31 mouse cellular contexts compared by ENCODE assay signal in genomic region chr17:44020707-44021220, GRCm38 (mm10). TPM values are rescaled to one million over a fixed set of nuclear protein-coding genes. Genes with fewer than 3 reads are reported as not detected.
A peak's percentile ranks its signal among the peaks of the same experiment; 100 is the strongest.
DNase-seq lines count a peak whose midpoint lies in the region; ATAC-seq and TF ChIP-seq lines count a peak whose summit lies in the region.
"Had no signal": no experiment of that assay in that cellular context is flagged by ENCODE, and none has a peak within 500 bp of the region (broad histone marks: within the 10 kb centered on the region; RNA-seq: fewer than 3 reads in every experiment).

No protein-coding gene starts in this region.

- peaks cover 6% of the 10 kb centered on the region for H3K36me3 ChIP-seq in heart, postnatal 0 days (replicated peaks; ENCODE audit: control insufficient read depth, insufficient read depth, low read length)
- H3K36me3 ChIP-seq in forebrain, embryonic 16.5 days (ENCODE audit: control insufficient read depth, insufficient read depth), result no peaks in the 10 kb centered on the region
- H3K36me3 ChIP-seq in intestine, embryonic 15.5 days, result no peaks in the 10 kb centered on the region
- H3K36me3 ChIP-seq: embryonic facial prominence, embryonic 10.5 days; embryonic facial prominence, embryonic 15.5 days; forebrain, embryonic 12.5 days; limb, embryonic 10.5 days; limb, embryonic 15.5 days; liver, embryonic 15.5 days; lung, embryonic 15.5 days had no signal

- H3K4me3 ChIP-seq in heart, postnatal 0 days (ENCODE audit: low read depth, low read length), result no peak overlapping the region
- no peak overlapping the region for H3K4me3 ChIP-seq in forebrain, embryonic 16.5 days (replicated peaks; ENCODE audit: low read length)
- H3K4me3 ChIP-seq in intestine, embryonic 15.5 days (replicated peaks), result no peak overlapping the region
- H3K4me3 ChIP-seq: embryonic facial prominence, embryonic 10.5 days; embryonic facial prominence, embryonic 15.5 days; forebrain, embryonic 12.5 days; hindbrain, embryonic 12.5 days; limb, embryonic 10.5 days; limb, embryonic 15.5 days; liver, embryonic 15.5 days; lung, embryonic 15.5 days had no signal

- no peak overlapping the region for H3K9ac ChIP-seq in heart, postnatal 0 days (replicated peaks; ENCODE audit: low read depth, low read length)
- no peak overlapping the region for H3K9ac ChIP-seq in forebrain, embryonic 16.5 days (replicated peaks; ENCODE audit: low read depth, low read length)
- H3K9ac ChIP-seq in intestine, embryonic 15.5 days, result no peak overlapping the region
- H3K9ac ChIP-seq: embryonic facial prominence, embryonic 15.5 days; forebrain, embryonic 12.5 days; hindbrain, embryonic 12.5 days; limb, embryonic 15.5 days; liver, embryonic 15.5 days; lung, embryonic 15.5 days had no signal

- intact Hi-C loops in heart, postnatal 25 days (cut with DNase I), result no loop called here
- intact Hi-C loops in left cerebral cortex, postnatal 4 days (cut with DNase I), result no loop called here

- no peaks in the 10 kb centered on the region for H3K27me3 ChIP-seq in heart, postnatal 0 days (ENCODE audit: control insufficient read depth, insufficient read depth, low read length)
- H3K27me3 ChIP-seq in forebrain, embryonic 16.5 days (replicated peaks; ENCODE audit: control insufficient read depth, insufficient read depth, low read length), result no peaks in the 10 kb centered on the region
- no peaks in the 10 kb centered on the region for H3K27me3 ChIP-seq in intestine, embryonic 15.5 days (replicated peaks)
- H3K27me3 ChIP-seq: embryonic facial prominence, embryonic 15.5 days; forebrain, embryonic 12.5 days; hindbrain, embryonic 12.5 days; limb, embryonic 15.5 days; liver, embryonic 15.5 days; lung, embryonic 15.5 days had no signal

- H3K9me3 ChIP-seq in heart, postnatal 0 days (replicated peaks; ENCODE audit: control insufficient read depth, low read length), result no peaks in the 10 kb centered on the region
- no peaks in the 10 kb centered on the region for H3K9me3 ChIP-seq in forebrain, embryonic 16.5 days (ENCODE audit: control insufficient read depth, low read length)
- H3K9me3 ChIP-seq in intestine, embryonic 15.5 days, result no peaks in the 10 kb centered on the region
- H3K9me3 ChIP-seq: embryonic facial prominence, embryonic 10.5 days; embryonic facial prominence, embryonic 15.5 days; forebrain, embryonic 12.5 days; hindbrain, embryonic 12.5 days; limb, embryonic 10.5 days; limb, embryonic 15.5 days; liver, embryonic 15.5 days; lung, embryonic 15.5 days had no signal

- DNase-seq in heart, adult 18-20 months, result peak; percentile 38 to 44
- DNase-seq in heart, postnatal 25 days (ENCODE audit: low spot score), result no peak
- peak; percentile 6 for DNase-seq in left cerebral cortex, postnatal 4 days
- DNase-seq in left cerebral cortex, adult 18-20 months (ENCODE audit: low spot score in 2 of 2), result no peak
- no peak for DNase-seq in heart, postnatal 0 days (ENCODE audit: low spot score)
- DNase-seq: adrenal gland, adult 2 months; adrenal gland, postnatal 36 days; B cell, adult 2 months; cerebellum, postnatal 25 days; gastrocnemius, postnatal 14 days; kidney, adult 8-10 months; kidney, postnatal 4 days; right cerebral cortex, postnatal 4 days; thymus, adult 2 months; thymus, postnatal 36 days had no signal

- peak; percentile 51; the same call in 1 of the 2 replicates for ATAC-seq in heart, postnatal 0 days (ENCODE audit: insufficient read depth, low read depth)
- no peak for ATAC-seq in forebrain, embryonic 16.5 days
- no peak for ATAC-seq in intestine, embryonic 15.5 days
- ATAC-seq: hindbrain, postnatal 0 days; intestine, embryonic 16.5 days; midbrain, embryonic 16.5 days had no signal

- 35% methylated on average over 6 of the region's 6 CpGs for WGBS in heart, postnatal 0 days
- WGBS in forebrain, embryonic 16.5 days, result 74% methylated on average over 6 of the region's 6 CpGs
- 70% methylated on average over 6 of the region's 6 CpGs for WGBS in intestine, embryonic 15.5 days

- H3K4me1 ChIP-seq in heart, postnatal 0 days (ENCODE audit: control insufficient read depth, insufficient read depth), result peaks cover 16% of the 10 kb centered on the region
- peaks cover 3% of the 10 kb centered on the region for H3K4me1 ChIP-seq in forebrain, embryonic 16.5 days (replicated peaks; ENCODE audit: control insufficient read depth, insufficient read depth, low read length)
- H3K4me1 ChIP-seq in intestine, embryonic 15.5 days (replicated peaks), result no peaks in the 10 kb centered on the region
- H3K4me1 ChIP-seq: limb, embryonic 10.5 days; limb, embryonic 15.5 days; liver, embryonic 15.5 days; lung, embryonic 15.5 days had no signal

- no peak for TF ChIP-seq EP300 in heart, postnatal 0 days (IDR thresholded peaks at IDR 0.05; ENCODE audit: low read depth)

- no peak for TF ChIP-seq CTCF in heart, postnatal 0 days (IDR thresholded peaks at IDR 0.05; ENCODE audit: low read depth)

- H3K4me2 ChIP-seq in heart, postnatal 0 days (ENCODE audit: low read depth, low read length), result no peak overlapping the region
- no peak overlapping the region for H3K4me2 ChIP-seq in forebrain, embryonic 16.5 days (ENCODE audit: low read length)
- H3K4me2 ChIP-seq in intestine, embryonic 15.5 days (replicated peaks), result no peak overlapping the region
- H3K4me2 ChIP-seq: embryonic facial prominence, embryonic 15.5 days; forebrain, embryonic 12.5 days; hindbrain, embryonic 12.5 days; limb, embryonic 15.5 days; liver, embryonic 15.5 days; lung, embryonic 15.5 days; midbrain, embryonic 11.5 days had no signal

- peak overlapping the region; percentile 59 for H3K27ac ChIP-seq in heart, postnatal 0 days (ENCODE audit: low read depth)
- H3K27ac ChIP-seq in forebrain, embryonic 16.5 days (ENCODE audit: low read length), result no peak overlapping the region
- H3K27ac ChIP-seq in intestine, embryonic 15.5 days, result no peak overlapping the region
- H3K27ac ChIP-seq: embryonic facial prominence, embryonic 10.5 days; embryonic facial prominence, embryonic 15.5 days; forebrain, embryonic 12.5 days; hindbrain, embryonic 12.5 days; hindbrain, postnatal 0 days; kidney, postnatal 0 days; limb, embryonic 10.5 days; limb, embryonic 15.5 days; liver, embryonic 15.5 days; lung, embryonic 15.5 days; stomach, postnatal 0 days had no signal

RNA-seq across cellular contexts. Expression of gene Enpp5, which starts 57.8 kb away (rescaled TPM):
- 10 to 100 TPM; 15.6 to 17.7 TPM for total RNA-seq in heart, adult 18-20 months (2021)
- 10 to 100 TPM; 10.1 to 10.6 TPM for total RNA-seq in heart, postnatal 25 days (2021)
- total RNA-seq in left cerebral cortex, postnatal 4 days (2021), result 100 to 1,000 TPM; 105 to 109 TPM
- 100 to 1,000 TPM; 197 to 201 TPM for total RNA-seq in left cerebral cortex, adult 18-20 months (2021)
- 7.3 and 13.4 TPM in 2 replicates for total RNA-seq in heart, postnatal 0 days (2014; rRNA removed; ENCODE audit: low replicate concordance)
- 11.3 and 11.9 TPM in 2 replicates for polyA plus RNA-seq in heart, postnatal 0 days (2015; fragmentation: Nextera tagmentation; extraction: Ambion mirVana)
- polyA plus RNA-seq in forebrain, embryonic 16.5 days (2015; fragmentation: Nextera tagmentation; extraction: Ambion mirVana), result 75.7 and 90.0 TPM in 2 replicates
- 31.0 and 37.6 TPM in 2 replicates for polyA plus RNA-seq in intestine, embryonic 15.5 days (2015; fragmentation: Nextera tagmentation; extraction: Ambion mirVana)

Comparison
In these comparisons a context has a peak if more than half of its experiments do, and no peak if none do; other contexts are left out.
1. DNase-seq: peak in heart, adult 18-20 months (2 of 2) and left cerebral cortex, postnatal 4 days (single experiment); none in heart, postnatal 25 days (single experiment), left cerebral cortex, adult 18-20 months (0 of 2) and heart, postnatal 0 days (single experiment).